Mouse (Mus musculus) mammary gland, adult 2 months (tissue): ENCODE data around the gene Ism2. TPM values are rescaled to one million over a fixed set of nuclear protein-coding genes. Genes with fewer than 3 reads are reported as not detected.

Experiments used
- polyA plus RNA-seq: library from polyadenylated mRNA; depleted of rRNA; stranded (reverse); fragments of >200 nt; gene quantifications from 2 replicates; pipeline ENCODE4 v1.2.3, GENCODE M21; 2012; ENCODE audit warnings: low replicate concordance; rRNA removed

Gene Ism2
- polyA plus RNA-seq, result 0.62 and 1.4 TPM in 2 replicates

DNA sequence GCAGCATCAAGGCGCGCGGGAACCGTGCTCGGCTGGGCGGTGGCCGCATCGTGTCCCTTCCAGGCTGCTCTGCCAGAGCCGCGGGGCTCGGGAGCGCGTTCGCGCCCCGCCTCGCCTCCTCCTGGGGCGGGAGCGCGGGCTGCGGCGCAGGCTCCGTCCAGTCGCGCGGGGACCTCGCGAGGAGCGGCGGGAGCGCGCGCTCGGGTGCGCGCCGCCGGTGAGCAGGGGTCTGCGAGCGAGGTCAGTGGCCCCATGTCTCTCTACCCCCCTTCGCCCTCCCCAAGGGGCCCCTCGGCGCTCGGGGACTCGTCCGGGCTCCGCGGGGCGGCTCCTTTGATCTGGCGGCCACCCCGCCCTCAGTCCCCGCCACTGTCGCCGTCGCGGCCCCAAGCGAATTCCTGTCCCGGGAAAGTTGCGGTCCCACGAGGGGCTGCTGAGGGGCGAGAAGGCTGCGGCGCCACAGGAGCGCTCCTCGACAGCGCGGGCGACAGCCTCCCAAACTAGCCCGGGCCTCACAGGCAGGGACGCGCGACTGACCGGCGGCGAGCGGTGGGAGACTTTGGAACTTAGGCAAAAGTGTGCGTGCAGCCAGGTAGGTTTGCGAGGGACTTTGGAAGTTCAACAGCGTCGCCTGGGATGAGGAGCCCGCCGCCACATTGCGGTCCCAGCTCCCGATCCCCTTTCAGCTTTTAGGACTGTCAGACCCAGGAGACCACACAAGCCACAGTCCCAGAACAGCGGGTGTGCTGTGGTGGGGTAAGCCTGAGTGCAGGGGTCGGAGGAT lies at the start of gene Ism2:
TSS of gene Ism2 (minus strand) at position 49 of the 784 bp plus-strand sequence.

DNA sequence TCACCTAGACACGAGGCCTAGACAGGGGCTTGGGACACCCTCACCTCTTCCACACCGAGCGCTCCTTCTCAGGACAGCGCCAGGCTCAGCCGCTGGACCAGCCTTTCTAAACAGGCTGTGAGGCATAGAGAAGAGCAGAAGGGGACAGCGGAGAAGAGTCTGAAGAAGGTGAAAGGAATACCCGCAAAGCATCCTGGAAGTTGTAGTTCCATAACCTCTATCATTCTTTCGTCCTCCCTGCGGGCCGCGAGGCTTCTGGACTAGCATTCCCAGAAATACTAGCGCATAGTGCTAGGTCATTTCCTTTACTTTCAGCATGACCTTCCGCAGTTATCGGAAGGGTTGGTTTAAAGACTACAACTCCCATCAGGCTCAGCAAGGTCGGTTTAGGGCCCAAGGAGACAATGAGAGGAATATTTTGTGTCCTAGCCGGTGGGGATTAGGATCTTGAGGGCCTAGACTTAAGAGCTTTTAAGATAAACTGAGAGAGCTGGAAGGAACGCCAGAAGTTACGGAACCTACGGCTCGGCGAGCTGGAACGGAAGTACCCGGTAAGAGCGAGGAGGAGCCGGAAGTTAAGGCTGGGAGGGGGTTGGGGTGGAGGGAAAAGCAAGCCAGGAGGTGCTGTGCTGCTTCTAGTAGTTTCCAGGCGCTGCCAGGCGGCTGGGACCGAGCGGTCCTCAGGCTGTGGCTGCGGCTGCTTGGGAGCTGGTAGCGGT lies 33.2 kb downstream of the Ism2 start, which contains the start of the genes Vipas39 and Ahsa1:
TSS of gene Vipas39 (minus strand) at position 149 of the 719 bp plus-strand sequence.
TSS of gene Ahsa1 (plus strand) at position 372 of the 719 bp plus-strand sequence.

DNA sequence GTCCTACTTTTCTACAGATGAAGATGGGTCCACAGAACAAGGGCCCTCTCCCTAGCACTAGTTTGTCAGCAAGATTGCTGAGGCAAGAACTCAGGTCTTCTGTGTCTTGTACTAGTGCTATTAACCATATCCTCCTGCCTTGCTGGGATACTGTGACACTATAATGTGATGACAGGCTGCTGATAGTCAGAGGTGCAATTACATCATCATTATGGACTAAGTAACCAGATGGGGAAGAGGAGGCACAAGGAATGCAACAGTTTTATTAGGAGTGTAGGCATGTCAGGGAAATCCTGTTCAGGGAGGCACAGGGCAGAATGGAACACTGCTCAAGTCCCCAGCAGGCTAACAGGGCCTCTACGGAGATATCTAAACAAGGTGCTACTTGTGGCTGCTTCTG lies 60.9 kb downstream of the Ism2 start, which contains the start of gene Noxred1:
TSS of gene Noxred1 (minus strand) at position 101 of the 400 bp plus-strand sequence.

Other genes with a start within 250 kb of the Ism2 start
- 0.45 and 0.52 TPM in 2 replicates for gene Ngb, start 197.2 kb downstream of the Ism2 start, polyA plus RNA-seq
- 350 and 667 TPM in 2 replicates for gene Gstz1, start 152.5 kb downstream of the Ism2 start, polyA plus RNA-seq
- 11.8 and 20.6 TPM in 2 replicates for gene Pomt2, start 151.7 kb downstream of the Ism2 start, polyA plus RNA-seq
- gene Samd15, start 100.0 kb downstream of the Ism2 start, polyA plus RNA-seq, result not detected in 2 replicates
- 5.1 and 8.2 TPM in 2 replicates for gene Tmed8, start 99.3 kb downstream of the Ism2 start, polyA plus RNA-seq
- 0.73 and 1.2 TPM in 2 replicates for gene Noxred1, start 61.0 kb downstream of the Ism2 start, polyA plus RNA-seq
- 21.4 and 56.2 TPM in 2 replicates for gene Vipas39, start 33.4 kb downstream of the Ism2 start, polyA plus RNA-seq
- gene Ahsa1, start 33.2 kb downstream of the Ism2 start, polyA plus RNA-seq, result 34.0 and 47.0 TPM in 2 replicates
- gene Sptlc2, start 88.7 kb upstream of the Ism2 start, polyA plus RNA-seq, result 6.3 and 12.0 TPM in 2 replicates
- gene Slirp, start 144.2 kb upstream of the Ism2 start, polyA plus RNA-seq, result 6.1 and 22.0 TPM in 2 replicates
- 16.1 and 18.7 TPM in 2 replicates for gene Alkbh1, start 144.3 kb upstream of the Ism2 start, polyA plus RNA-seq
- 6.1 and 12.5 TPM in 2 replicates for gene Snw1, start 172.6 kb upstream of the Ism2 start, polyA plus RNA-seq
- not detected in 2 replicates for gene Gm5788, start 195.0 kb upstream of the Ism2 start, polyA plus RNA-seq
- not detected in 2 replicates for gene Gm8300, start 214.6 kb upstream of the Ism2 start, polyA plus RNA-seq